Mouse (Mus musculus) testis, postnatal 10 days (tissue): ENCODE results near the gene Parp8.

ENCODE experiments used
- DNase-seq: peaks from one replicate; pipeline ENCODE4 v3.0.0; 2021; ENCODE audit warnings: low spot score

Gene Parp8

DNA sequence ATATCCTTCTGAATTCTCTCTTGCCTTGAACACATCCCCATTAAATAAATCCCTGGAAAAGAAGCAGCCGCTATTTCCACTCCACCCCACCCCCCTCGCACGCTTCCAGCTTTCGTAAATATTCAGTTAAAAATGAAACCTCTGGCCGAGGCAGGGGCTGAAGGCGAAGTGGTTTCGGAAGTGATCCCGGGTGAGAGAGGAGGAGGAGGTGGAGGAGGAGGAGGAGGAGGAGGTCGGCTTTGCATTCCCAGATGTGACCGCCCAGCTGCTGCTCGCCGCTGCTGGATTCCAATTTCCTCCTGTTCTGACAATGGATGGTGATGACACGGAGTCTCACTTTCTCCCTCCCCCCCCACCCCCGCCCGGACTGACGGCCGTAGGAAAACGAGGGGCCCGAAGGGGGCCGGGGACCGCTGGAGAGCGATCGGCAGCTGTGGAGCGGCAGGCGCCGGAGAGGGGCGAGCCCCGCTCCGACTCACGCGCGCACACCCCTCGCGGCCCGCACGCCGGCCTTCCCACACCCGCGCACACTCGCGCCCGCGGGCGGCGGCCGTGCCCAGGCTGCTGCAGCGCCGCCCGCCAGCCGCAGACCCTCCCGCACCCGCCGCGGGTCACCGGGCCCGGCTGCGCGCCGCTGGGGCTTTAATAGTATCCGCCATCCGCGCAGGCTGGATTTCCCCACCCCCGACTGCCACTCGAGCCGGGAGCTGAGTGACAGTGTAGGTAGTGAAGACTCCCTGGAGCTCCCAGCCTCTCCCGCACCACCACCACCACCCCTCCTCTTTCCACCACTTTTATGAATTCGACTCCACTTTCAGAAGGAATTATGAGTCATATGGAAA lies at the start of gene Parp8:
TSS of gene Parp8 (minus strand) at position 312 of the 842 bp plus-strand sequence.
- peak; percentile 71 for DNase-seq

GRCm38 (mm10) chr13:117062628-117063315 lies 37.4 kb upstream of the Parp8 start:
- DNase-seq, result no peak

- DNase-seq, result no peak
Measured at GRCm38 (mm10) chr13:117056466-117056865, 31.1 kb upstream of the Parp8 start.

DNA sequence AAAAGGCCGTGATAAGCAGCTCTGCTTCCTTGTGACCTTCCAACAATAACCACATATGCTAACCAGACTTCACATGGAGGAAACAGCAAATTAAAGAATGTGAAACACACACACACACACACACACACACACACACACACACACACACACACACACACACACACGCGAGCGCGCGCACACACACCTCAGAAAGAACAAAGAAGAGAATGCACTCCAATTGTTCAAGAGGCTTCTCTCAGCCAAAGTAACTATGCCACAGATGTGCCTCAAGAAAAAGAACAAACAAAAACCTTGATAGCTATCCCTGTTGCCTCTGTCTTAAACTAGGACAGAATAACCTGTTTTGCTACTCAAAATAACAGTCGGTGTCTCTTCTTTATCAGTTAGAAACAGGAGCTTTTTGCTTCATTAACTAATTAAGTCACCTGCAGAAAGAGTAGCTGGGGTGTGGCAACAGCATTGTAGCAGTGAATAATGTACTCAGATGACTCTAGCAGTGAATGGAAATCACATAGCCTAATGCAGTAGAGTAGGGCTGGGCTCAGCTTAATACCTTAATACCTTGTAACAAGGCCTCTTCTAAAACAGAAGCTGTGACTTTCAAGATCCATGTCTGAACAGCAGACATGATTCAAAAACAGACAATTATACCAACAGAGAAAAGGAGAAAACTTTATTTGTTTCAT lies 29.6 kb upstream of the Parp8 start:
- no peak for DNase-seq

- DNase-seq, result no peak
Measured at GRCm38 (mm10) chr13:117052748-117053147, 27.4 kb upstream of the Parp8 start.

GRCm38 (mm10) chr13:117048541-117048971 lies 23.2 kb upstream of the Parp8 start:
- no peak for DNase-seq

- DNase-seq, result no peak
Measured at GRCm38 (mm10) chr13:117043567-117043966, 18.2 kb upstream of the Parp8 start.

DNA sequence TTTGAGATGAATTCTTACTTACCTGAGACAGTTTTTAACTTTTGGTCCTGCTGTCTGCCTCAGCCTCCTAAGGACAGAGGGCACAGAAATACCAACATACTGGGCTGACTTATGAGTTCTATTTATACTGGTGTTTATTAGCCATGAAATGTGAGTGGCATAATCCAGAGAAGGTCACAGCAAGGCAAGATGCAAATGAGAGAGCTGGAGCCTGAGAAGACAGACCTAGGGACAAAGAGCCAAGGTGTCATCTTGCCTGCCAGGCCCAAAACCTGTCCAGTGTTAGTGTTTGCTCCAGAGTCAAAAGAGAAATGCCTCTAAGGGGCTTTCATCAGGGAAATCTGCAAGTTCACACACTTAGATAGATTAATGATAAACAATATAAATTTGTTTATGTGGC lies 15.7 kb upstream of the Parp8 start:
- no peak for DNase-seq

DNA sequence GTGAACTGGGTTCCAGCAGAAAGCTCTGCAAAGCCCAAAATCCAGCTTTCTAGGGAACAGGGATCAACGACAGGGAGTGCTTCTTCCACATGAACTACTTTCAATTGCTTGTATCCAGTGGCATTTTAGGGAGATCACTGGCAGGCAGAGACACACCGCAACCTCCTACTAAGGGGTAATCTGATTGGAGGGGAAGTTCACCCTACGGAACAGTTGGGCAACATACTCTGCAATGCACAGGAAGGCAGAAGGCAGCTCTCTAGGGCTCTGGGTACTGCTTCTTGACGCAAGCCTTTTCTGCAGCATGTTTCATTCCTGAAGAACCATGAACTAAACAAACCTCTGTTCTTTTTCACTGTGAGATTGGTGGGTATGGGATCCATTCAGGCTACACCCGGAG lies 10.9 kb upstream of the Parp8 start:
- no peak for DNase-seq

DNA sequence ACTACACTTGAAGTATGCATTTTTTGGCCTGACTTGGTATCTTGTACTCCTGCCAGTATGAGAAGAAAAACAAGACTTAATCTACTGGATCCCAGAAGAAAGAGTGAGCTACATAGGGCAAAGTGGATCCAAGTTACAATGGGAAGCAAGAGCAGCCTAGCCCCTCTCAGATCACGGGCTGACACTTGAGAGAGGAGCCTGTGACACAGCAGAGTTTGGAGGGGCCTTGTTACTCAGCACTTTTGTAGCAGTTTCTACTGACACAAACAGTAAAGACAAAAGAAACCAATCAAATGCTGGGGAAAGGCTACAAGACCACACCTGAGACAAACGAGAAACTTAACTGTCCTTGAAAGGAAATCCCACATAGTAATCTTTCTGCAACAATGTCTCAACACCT lies 9.8 kb upstream of the Parp8 start:
- no peak for DNase-seq

- DNase-seq, result no peak
Measured at GRCm38 (mm10) chr13:117034676-117035075, 9.3 kb upstream of the Parp8 start.

DNA sequence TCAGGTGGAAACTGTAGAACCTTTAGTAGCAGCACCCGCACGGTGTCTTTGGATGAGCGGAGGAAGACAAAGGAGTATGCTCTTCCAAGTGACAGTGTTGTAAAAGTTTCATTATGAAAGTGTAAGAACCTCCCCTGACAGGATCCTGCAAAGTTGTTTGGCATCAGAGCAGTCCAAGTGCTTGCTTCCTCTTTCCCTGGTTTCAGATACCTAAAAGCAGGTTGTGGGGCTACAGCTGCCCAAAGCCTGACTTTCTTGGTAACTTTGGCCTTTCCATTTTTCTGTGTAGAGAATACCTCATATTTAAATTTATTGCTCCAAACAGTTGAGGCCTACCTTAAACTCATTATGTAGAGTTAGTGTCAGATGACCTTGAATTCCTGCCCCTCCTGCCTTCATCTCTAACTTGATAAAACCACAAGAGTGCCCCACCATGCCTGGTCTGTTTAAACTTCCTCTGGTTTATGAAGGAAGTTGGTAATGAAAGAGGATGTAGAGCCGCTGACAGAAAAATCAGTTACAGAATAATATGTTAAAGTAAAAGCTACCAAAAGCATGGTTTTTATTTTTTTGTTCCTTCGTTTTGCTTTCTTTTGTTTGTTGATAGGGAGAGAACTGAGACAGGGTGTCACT lies 8.5 kb upstream of the Parp8 start:
- no peak for DNase-seq

DNA sequence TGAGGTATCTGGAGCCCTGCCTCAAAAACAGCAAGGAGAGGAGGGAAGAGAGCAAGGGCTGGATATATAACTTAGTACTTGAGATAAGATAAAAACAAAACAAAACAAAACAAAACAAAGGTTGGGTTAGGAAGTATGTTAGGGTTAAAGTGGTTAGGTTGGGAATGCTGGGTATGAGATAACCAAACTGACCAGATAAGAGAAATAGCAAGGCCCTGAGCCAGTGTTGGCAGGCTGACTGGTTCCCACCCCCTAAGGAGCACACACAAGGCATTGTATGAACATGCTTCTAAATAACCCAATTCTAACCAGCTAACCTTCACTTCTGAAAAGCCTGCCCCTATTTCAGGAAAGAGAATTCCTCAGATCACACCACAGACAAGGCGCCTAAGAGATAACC lies 7.1 kb upstream of the Parp8 start:
- DNase-seq, result no peak

DNA sequence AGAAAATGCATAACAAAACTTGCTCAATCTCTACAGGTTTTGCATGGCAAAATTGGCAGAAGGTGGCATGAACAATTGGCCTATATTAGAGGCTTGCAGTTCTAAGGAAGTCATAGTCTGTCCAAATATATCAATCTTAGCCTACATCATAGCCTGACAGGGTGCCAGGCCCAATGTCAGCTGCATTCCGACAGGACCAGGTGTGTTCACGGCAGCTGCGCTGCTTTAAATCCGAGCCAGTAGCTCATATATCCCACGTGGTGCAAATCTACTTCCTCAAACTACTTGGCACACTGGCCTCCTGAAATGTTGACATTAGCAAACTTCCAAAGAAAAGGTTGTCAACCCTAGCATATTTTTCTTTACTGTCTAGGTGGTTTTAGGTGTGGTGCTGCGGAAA lies 6.2 kb upstream of the Parp8 start:
- no peak for DNase-seq

DNA sequence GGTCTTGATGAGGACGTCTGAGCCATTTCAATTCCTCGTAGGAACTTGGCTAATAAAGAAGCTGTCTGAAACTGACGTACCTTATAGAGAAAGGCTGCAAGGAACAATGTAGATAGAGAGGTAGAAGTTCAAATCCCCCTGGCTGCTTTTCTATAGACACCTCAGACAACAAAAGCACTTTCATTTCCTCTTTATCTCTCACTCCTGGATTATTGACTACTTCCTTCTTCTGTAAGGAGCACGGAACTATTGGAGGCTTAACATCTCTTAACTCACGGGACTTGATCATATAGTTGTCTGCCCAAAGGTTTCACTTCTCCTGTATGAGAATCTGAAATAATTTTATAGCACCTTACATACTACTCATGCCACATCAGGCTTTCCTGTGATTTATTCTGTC lies 2.9 kb upstream of the Parp8 start:
- no peak for DNase-seq

- DNase-seq, result no peak
Measured at GRCm38 (mm10) chr13:117027336-117027735, 2.0 kb upstream of the Parp8 start.

- DNase-seq, result no peak
Measured at GRCm38 (mm10) chr13:117026276-117026780, 991 bp upstream of the Parp8 start.

- DNase-seq, result no peak
Measured at GRCm38 (mm10) chr13:117024916-117025225, 466 bp downstream of the Parp8 start.

- DNase-seq, result peak; percentile 77
Measured at GRCm38 (mm10) chr13:117024127-117024915, 1.0 kb downstream of the Parp8 start.

DNA sequence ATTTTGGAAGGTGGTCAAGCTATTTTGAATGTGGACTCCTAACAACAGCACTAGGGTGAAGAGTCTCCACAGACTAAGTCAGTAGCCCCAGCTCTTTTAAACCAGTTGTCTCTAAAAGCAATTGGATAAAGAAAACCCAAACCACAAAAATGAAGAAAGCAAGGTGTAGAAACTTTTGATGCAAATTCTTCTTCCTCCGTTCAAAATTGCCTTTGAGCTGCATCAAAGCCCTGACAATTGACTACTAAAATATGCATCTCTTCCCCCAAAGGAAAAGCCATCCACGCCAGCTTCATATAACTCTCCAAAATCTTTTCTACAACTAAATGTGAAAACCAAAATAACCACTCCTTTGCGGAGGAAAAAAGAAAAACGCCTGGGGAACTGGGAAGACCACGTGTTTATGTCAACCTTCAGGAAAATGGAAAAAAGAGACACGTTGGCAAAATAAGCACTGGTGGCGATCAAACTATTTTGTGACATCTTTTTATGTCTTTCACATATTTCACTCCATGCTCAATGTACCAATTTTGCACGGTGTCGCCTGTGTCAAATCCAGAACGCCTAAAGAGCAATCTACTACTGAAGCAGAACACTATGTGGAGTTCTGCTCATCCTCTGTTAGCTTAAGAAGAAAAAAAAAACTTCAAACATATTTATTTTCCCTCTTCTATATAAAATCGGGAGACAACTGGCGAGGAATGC lies 1.8 kb downstream of the Parp8 start:
- DNase-seq, result no peak

- DNase-seq, result no peak
Measured at GRCm38 (mm10) chr13:117020631-117021030, 4.7 kb downstream of the Parp8 start.
